Mouse (Mus musculus) monocyte, adult 5-6 weeks (primary cell): ENCODE measurements around the gene Cntnap5c. TPM values are rescaled to one million over a fixed set of nuclear protein-coding genes. Genes with fewer than 3 reads are reported as not detected.
"Not testable (repeated sequence)": the region's sequence is repeated elsewhere in the genome, so short reads cannot be mapped to it uniquely, and the experiment has no call there.

Source experiments
- ATAC-seq: fragments of 153-309, 156-312 bp; replicated peaks from 2 replicates; pipeline ENCODE4 v1.8.0; 2017; ENCODE audit warnings: mild to moderate bottlenecking; ENCODE audit not compliant: low TSS enrichment, insufficient number of reproducible peaks, severe bottlenecking, poor library complexity, low FRiP score
- total RNA-seq: library from RNA; stranded (forward); fragments of 200-1000, 200-491, 200-594 nt; gene quantifications from 3 replicates; pipeline ENCODE4 v1.2.3, GENCODE M21; 2017

Cntnap5c gene
- 0.21 TPM in 1 of 3 replicates, not detected in the others for total RNA-seq

- no peak for ATAC-seq
These were observed at the start of gene Cntnap5c for GRCm38 (mm10) chr17:57768622-57769610. Gene Cntnap5c (plus strand): TSS chr17:57769570.

GRCm38 (mm10) chr17:57742119-57742518, 27.3 kb upstream of the Cntnap5c start, which contains the start of gene Gm21834:
Gene Gm21834 (minus strand): TSS chr17:57742219.
- no peak for ATAC-seq

GRCm38 (mm10) chr17:57758033-57758432, 11.3 kb upstream of the Cntnap5c start:
- no peak for ATAC-seq

GRCm38 (mm10) chr17:57767306-57767705, 2.1 kb upstream of the Cntnap5c start:
- ATAC-seq = no peak

GRCm38 (mm10) chr17:57770904-57771303, 1.5 kb downstream of the Cntnap5c start:
- ATAC-seq = no peak

GRCm38 (mm10) chr17:57788161-57788799, 18.9 kb downstream of the Cntnap5c start:
- no peak for ATAC-seq

- ATAC-seq = no peak
These were observed 26.0 kb downstream of the Cntnap5c start for GRCm38 (mm10) chr17:57795408-57795807.

- no peak for ATAC-seq
These were observed 27.4 kb downstream of the Cntnap5c start for GRCm38 (mm10) chr17:57796668-57797311.

- ATAC-seq = no peak
These were observed 30.1 kb downstream of the Cntnap5c start for GRCm38 (mm10) chr17:57799414-57799985.

GRCm38 (mm10) chr17:57801180-57801579, 31.8 kb downstream of the Cntnap5c start:
- no peak for ATAC-seq

GRCm38 (mm10) chr17:57837090-57837971, 68.0 kb downstream of the Cntnap5c start:
- no peak for ATAC-seq

GRCm38 (mm10) chr17:57855811-57856210, 86.4 kb downstream of the Cntnap5c start:
- ATAC-seq = not testable (repeated sequence)

- no peak for ATAC-seq
These were observed 96.6 kb downstream of the Cntnap5c start for GRCm38 (mm10) chr17:57865996-57866395.

GRCm38 (mm10) chr17:57887742-57888389, 118.5 kb downstream of the Cntnap5c start:
- ATAC-seq = no peak

- no peak for ATAC-seq
These were observed 142.5 kb downstream of the Cntnap5c start for GRCm38 (mm10) chr17:57911770-57912293.

GRCm38 (mm10) chr17:57984230-57984629, 214.9 kb downstream of the Cntnap5c start:
- no peak for ATAC-seq

- no peak for ATAC-seq
These were observed 219.1 kb downstream of the Cntnap5c start for GRCm38 (mm10) chr17:57988420-57988819.
